Mouse (Mus musculus): Measurements from ENCODE around the gene Obscn. TPM values are rescaled to one million over a fixed set of nuclear protein-coding genes. Genes with fewer than 3 reads are reported as not detected.

The Obscn gene
- total and polyA plus RNA-seq, 3 experiments = 0.11 to 0.27 TPM; not detected in 1

- ATAC-seq (ENCODE audit: extremely low read depth, insufficient number of reproducible peaks, low FRiP score, poor library complexity, severe bottlenecking) (no peak), DNase-seq (ENCODE audit: low spot score) (no peak)
- Histone ChIP-seq H3K4me1 (ENCODE audit: insufficient read depth, low read depth, low read length) (peaks cover 57% of the 10 kb centered on the region), H3K36me3 (replicated peaks) (peaks cover 50% of the 10 kb centered on the region), H3K4me3 (ENCODE audit: low read depth, low read length) (peak overlapping the region; percentile 98), H3K9me3 (replicated peaks) (no peaks in the 10 kb centered on the region), H3K27me3 (ENCODE audit: insufficient read depth, low read length) (no peaks in the 10 kb centered on the region)
- TF ChIP-seq GATA1 (IDR thresholded peaks at IDR 0.05; ENCODE audit: borderline replicate concordance, low read length) (no peak), POLR2AphosphoS5 (IDR thresholded peaks at IDR 0.05; ENCODE audit: insufficient replicate concordance, low read depth, low read length) (no peak), CTCF (IDR thresholded peaks at IDR 0.05; ENCODE audit: low read depth, low read length) (no peak), GATA2 (IDR thresholded peaks at IDR 0.05; ENCODE audit: borderline replicate concordance, low read depth, low read length) (no peak), TAL1 (conservative IDR thresholded peaks at IDR 0.05; ENCODE audit: low read depth, low read length) (no peak)
These were observed 158.6 kb downstream of the Obscn start for GRCm38 (mm10) chr11:58977607-58978026.

GRCm38 (mm10) chr11:58977150-58977549 is 159.1 kb downstream of the Obscn start:
- peaks cover 56% of the 10 kb centered on the region for H3K4me1 ChIP-seq (ENCODE audit: insufficient read depth, low read depth, low read length)
- DNase-seq (ENCODE audit: low spot score) = no peak

GRCm38 (mm10) chr11:58974414-58974813 is 161.8 kb downstream of the Obscn start:
- ATAC-seq (ENCODE audit: extremely low read depth, insufficient number of reproducible peaks, low FRiP score, poor library complexity, severe bottlenecking) (no peak), DNase-seq (ENCODE audit: low spot score) (no peak)
- peaks cover 56% of the 10 kb centered on the region for H3K4me1 ChIP-seq (ENCODE audit: insufficient read depth, low read depth, low read length)
- H3K4me3 ChIP-seq (ENCODE audit: low read depth, low read length) = peak overlapping the region; percentile 48; the same call in 1 of the 2 replicates
- TF ChIP-seq GATA2 (IDR thresholded peaks at IDR 0.05; ENCODE audit: borderline replicate concordance, low read depth, low read length) (no peak), GATA1 (IDR thresholded peaks at IDR 0.05; ENCODE audit: borderline replicate concordance, low read length) (no peak), CTCF (IDR thresholded peaks at IDR 0.05; ENCODE audit: low read depth, low read length) (no peak), POLR2AphosphoS5 (IDR thresholded peaks at IDR 0.05; ENCODE audit: insufficient replicate concordance, low read depth, low read length) (no peak), TAL1 (conservative IDR thresholded peaks at IDR 0.05; ENCODE audit: low read depth, low read length) (no peak)
- H3K27me3 ChIP-seq (ENCODE audit: insufficient read depth, low read length) = no peaks in the 10 kb centered on the region
- H3K36me3 ChIP-seq (replicated peaks) = peaks cover 50% of the 10 kb centered on the region
- no peaks in the 10 kb centered on the region for H3K9me3 ChIP-seq (replicated peaks)

More at GRCm38 (mm10) chr11:58977150-58977549, 159.1 kb downstream of the Obscn start:
- Histone ChIP-seq H3K4me3 (ENCODE audit: low read depth, low read length) (peak overlapping the region; percentile 98), H3K36me3 (replicated peaks) (peaks cover 50% of the 10 kb centered on the region), H3K27me3 (ENCODE audit: insufficient read depth, low read length) (no peaks in the 10 kb centered on the region), H3K9me3 (replicated peaks) (no peaks in the 10 kb centered on the region)
- ATAC-seq (ENCODE audit: extremely low read depth, insufficient number of reproducible peaks, low FRiP score, poor library complexity, severe bottlenecking) = no peak
- TF ChIP-seq GATA2 (IDR thresholded peaks at IDR 0.05; ENCODE audit: borderline replicate concordance, low read depth, low read length) (no peak), GATA1 (IDR thresholded peaks at IDR 0.05; ENCODE audit: borderline replicate concordance, low read length) (no peak), CTCF (IDR thresholded peaks at IDR 0.05; ENCODE audit: low read depth, low read length) (no peak), TAL1 (conservative IDR thresholded peaks at IDR 0.05; ENCODE audit: low read depth, low read length) (no peak), POLR2AphosphoS5 (IDR thresholded peaks at IDR 0.05; ENCODE audit: insufficient replicate concordance, low read depth, low read length) (no peak)

- no peaks in the 10 kb centered on the region for H3K9me3 ChIP-seq (replicated peaks)
- no peak for DNase-seq (ENCODE audit: low spot score)
- no peak overlapping the region for H3K4me3 ChIP-seq (ENCODE audit: low read depth, low read length)
- peaks cover 65% of the 10 kb centered on the region for H3K4me1 ChIP-seq (ENCODE audit: insufficient read depth, low read depth, low read length)
- ATAC-seq (ENCODE audit: extremely low read depth, insufficient number of reproducible peaks, low FRiP score, poor library complexity, severe bottlenecking) = no peak
- H3K27me3 ChIP-seq (ENCODE audit: insufficient read depth, low read length) = no peaks in the 10 kb centered on the region
- H3K36me3 ChIP-seq (replicated peaks) = peaks cover 70% of the 10 kb centered on the region
- TF ChIP-seq POLR2AphosphoS5 (IDR thresholded peaks at IDR 0.05; ENCODE audit: insufficient replicate concordance, low read depth, low read length) = no peak
These were observed 164.4 kb downstream of the Obscn start for GRCm38 (mm10) chr11:58971796-58972195.

GRCm38 (mm10) chr11:58970831-58971530 is 165.2 kb downstream of the Obscn start:
- DNase-seq (ENCODE audit: low spot score) (no peak), ATAC-seq (ENCODE audit: extremely low read depth, insufficient number of reproducible peaks, low FRiP score, poor library complexity, severe bottlenecking) (no peak)
- Histone ChIP-seq H3K4me3 (ENCODE audit: low read depth, low read length) (no peak overlapping the region; the same call in 1 of the 2 replicates), H3K27me3 (ENCODE audit: insufficient read depth, low read length) (no peaks in the 10 kb centered on the region), H3K9me3 (replicated peaks) (no peaks in the 10 kb centered on the region), H3K4me1 (ENCODE audit: insufficient read depth, low read depth, low read length) (peaks cover 68% of the 10 kb centered on the region), H3K36me3 (replicated peaks) (peaks cover 76% of the 10 kb centered on the region)
- TF ChIP-seq CTCF (IDR thresholded peaks at IDR 0.05; ENCODE audit: low read depth, low read length) = no peak
- no peak for TF ChIP-seq POLR2AphosphoS5 (IDR thresholded peaks at IDR 0.05; ENCODE audit: insufficient replicate concordance, low read depth, low read length)
- no peak for TF ChIP-seq GATA2 (IDR thresholded peaks at IDR 0.05; ENCODE audit: borderline replicate concordance, low read depth, low read length)
- no peak for TF ChIP-seq GATA1 (IDR thresholded peaks at IDR 0.05; ENCODE audit: borderline replicate concordance, low read length)
- no peak for TF ChIP-seq TAL1 (conservative IDR thresholded peaks at IDR 0.05; ENCODE audit: low read depth, low read length)

- ATAC-seq (ENCODE audit: extremely low read depth, insufficient number of reproducible peaks, low FRiP score, poor library complexity, severe bottlenecking) (no peak), DNase-seq (ENCODE audit: low spot score) (no peak)
- no peaks in the 10 kb centered on the region for H3K27me3 ChIP-seq (ENCODE audit: insufficient read depth, low read length)
- peaks cover 79% of the 10 kb centered on the region for H3K36me3 ChIP-seq (replicated peaks)
- H3K4me3 ChIP-seq (ENCODE audit: low read depth, low read length) = no peak overlapping the region
- TF ChIP-seq POLR2AphosphoS5 (IDR thresholded peaks at IDR 0.05; ENCODE audit: insufficient replicate concordance, low read depth, low read length) (no peak), TAL1 (conservative IDR thresholded peaks at IDR 0.05; ENCODE audit: low read depth, low read length) (no peak), CTCF (IDR thresholded peaks at IDR 0.05; ENCODE audit: low read depth, low read length) (no peak), GATA1 (IDR thresholded peaks at IDR 0.05; ENCODE audit: borderline replicate concordance, low read length) (no peak), GATA2 (IDR thresholded peaks at IDR 0.05; ENCODE audit: borderline replicate concordance, low read depth, low read length) (no peak)
- no peaks in the 10 kb centered on the region for H3K9me3 ChIP-seq (replicated peaks)
- H3K4me1 ChIP-seq (ENCODE audit: insufficient read depth, low read depth, low read length) = peaks cover 71% of the 10 kb centered on the region
These were observed 166.5 kb downstream of the Obscn start for GRCm38 (mm10) chr11:58969659-58970058.
